Mouse (Mus musculus): ENCODE measurements around the gene Rec114. TPM values are rescaled to one million over a fixed set of nuclear protein-coding genes. Genes with fewer than 3 reads are reported as not detected.

Rec114 gene
- polyA plus RNA-seq (2014; fragmentation: Nextera tagmentation; extraction: Ambion mirVana) = 1.7 and 2.1 TPM in 2 replicates

GRCm38 (mm10) chr9:58743702-58744248, at the start of gene Rec114:
TSS of gene Rec114 (minus strand) at chr9:58743964.
- 80% methylated on average over 3 of the region's 3 CpGs for WGBS
- Histone ChIP-seq H3K36me3 (ENCODE audit: control insufficient read depth, insufficient read depth, low read length) (no peaks in the 10 kb centered on the region), H3K4me1 (ENCODE audit: control insufficient read depth, insufficient read depth, low read length) (no peaks in the 10 kb centered on the region), H3K9ac (ENCODE audit: low read depth, low read length) (no peak within 1 kb of the TSS), H3K4me3 (ENCODE audit: low read length) (no peak within 1 kb of the TSS), H3K27ac (ENCODE audit: low read depth, low read length) (no peak within 1 kb of the TSS), H3K27me3 (ENCODE audit: control insufficient read depth, insufficient read depth, low read length) (no peaks in the 10 kb centered on the region), H3K4me2 (replicated peaks; ENCODE audit: low read depth, low read length) (no peak within 1 kb of the TSS), H3K9me3 (ENCODE audit: control insufficient read depth, low read length) (no peaks in the 10 kb centered on the region)
- ATAC-seq (ENCODE audit: low FRiP score, low TSS enrichment) = no peak

GRCm38 (mm10) chr9:58789476-58789875, 45.7 kb upstream of the Rec114 start:
- H3K9me3 ChIP-seq (ENCODE audit: control insufficient read depth, low read length) = no peaks in the 10 kb centered on the region
- no peak overlapping the region for H3K9ac ChIP-seq (ENCODE audit: low read depth, low read length)
- H3K27me3 ChIP-seq (ENCODE audit: control insufficient read depth, insufficient read depth, low read length) = no peaks in the 10 kb centered on the region
- 87% methylated on average over 3 of the region's 3 CpGs for WGBS
- no peak overlapping the region for H3K27ac ChIP-seq (ENCODE audit: low read depth, low read length)
- ATAC-seq (ENCODE audit: low FRiP score, low TSS enrichment) = no peak
- no peak overlapping the region for H3K4me2 ChIP-seq (replicated peaks; ENCODE audit: low read depth, low read length)
- no peak overlapping the region for H3K4me3 ChIP-seq (ENCODE audit: low read length)
- H3K4me1 ChIP-seq (ENCODE audit: control insufficient read depth, insufficient read depth, low read length) = no peaks in the 10 kb centered on the region
- H3K36me3 ChIP-seq (ENCODE audit: control insufficient read depth, insufficient read depth, low read length) = no peaks in the 10 kb centered on the region

GRCm38 (mm10) chr9:58775363-58775762, 31.6 kb upstream of the Rec114 start:
- WGBS = 17% methylated on average over 2 of the region's 2 CpGs
- ATAC-seq (ENCODE audit: low FRiP score, low TSS enrichment) = no peak

GRCm38 (mm10) chr9:58774761-58775160, 31.0 kb upstream of the Rec114 start:
- WGBS = 60% methylated on average over 3 of the region's 3 CpGs
- H3K27ac ChIP-seq (ENCODE audit: low read depth, low read length) = no peak overlapping the region
- no peak for ATAC-seq (ENCODE audit: low FRiP score, low TSS enrichment)
- H3K4me2 ChIP-seq (replicated peaks; ENCODE audit: low read depth, low read length) = no peak overlapping the region
- H3K4me1 ChIP-seq (ENCODE audit: control insufficient read depth, insufficient read depth, low read length) = no peaks in the 10 kb centered on the region
- no peaks in the 10 kb centered on the region for H3K36me3 ChIP-seq (ENCODE audit: control insufficient read depth, insufficient read depth, low read length)
- H3K4me3 ChIP-seq (ENCODE audit: low read length) = no peak overlapping the region
- H3K27me3 ChIP-seq (ENCODE audit: control insufficient read depth, insufficient read depth, low read length) = no peaks in the 10 kb centered on the region
- H3K9ac ChIP-seq (ENCODE audit: low read depth, low read length) = no peak overlapping the region
- H3K9me3 ChIP-seq (ENCODE audit: control insufficient read depth, low read length) = no peaks in the 10 kb centered on the region

More at GRCm38 (mm10) chr9:58775363-58775762, 31.6 kb upstream of the Rec114 start:
- H3K4me1 ChIP-seq (ENCODE audit: control insufficient read depth, insufficient read depth, low read length) = no peaks in the 10 kb centered on the region
- H3K9ac ChIP-seq (ENCODE audit: low read depth, low read length) = no peak overlapping the region
- no peaks in the 10 kb centered on the region for H3K27me3 ChIP-seq (ENCODE audit: control insufficient read depth, insufficient read depth, low read length)
- H3K27ac ChIP-seq (ENCODE audit: low read depth, low read length) = no peak overlapping the region
- no peaks in the 10 kb centered on the region for H3K36me3 ChIP-seq (ENCODE audit: control insufficient read depth, insufficient read depth, low read length)
- H3K9me3 ChIP-seq (ENCODE audit: control insufficient read depth, low read length) = no peaks in the 10 kb centered on the region
- no peak overlapping the region for H3K4me2 ChIP-seq (replicated peaks; ENCODE audit: low read depth, low read length)
- H3K4me3 ChIP-seq (ENCODE audit: low read length) = no peak overlapping the region

GRCm38 (mm10) chr9:58769943-58770342, 26.2 kb upstream of the Rec114 start:
- ATAC-seq (ENCODE audit: low FRiP score, low TSS enrichment) = no peak
- WGBS = 57% methylated on average over 12 of the region's 12 CpGs
- H3K4me1 ChIP-seq (ENCODE audit: control insufficient read depth, insufficient read depth, low read length) = no peaks in the 10 kb centered on the region
- no peaks in the 10 kb centered on the region for H3K36me3 ChIP-seq (ENCODE audit: control insufficient read depth, insufficient read depth, low read length)
- no peaks in the 10 kb centered on the region for H3K27me3 ChIP-seq (ENCODE audit: control insufficient read depth, insufficient read depth, low read length)
- H3K9ac ChIP-seq (ENCODE audit: low read depth, low read length) = peak overlapping the region; percentile 4; the same call in 1 of the 2 replicates
- 0 out of 2 replicates have a peak, but pooled peaks cover 3% of the 10 kb centered on the region for H3K9me3 ChIP-seq (ENCODE audit: control insufficient read depth, low read length)
- H3K4me2 ChIP-seq (replicated peaks; ENCODE audit: low read depth, low read length) = no peak overlapping the region
- H3K4me3 ChIP-seq (ENCODE audit: low read length) = no peak overlapping the region
- no peak overlapping the region for H3K27ac ChIP-seq (ENCODE audit: low read depth, low read length)

- 78% methylated on average over 16 of the region's 17 CpGs for WGBS
- Histone ChIP-seq H3K36me3 (ENCODE audit: control insufficient read depth, insufficient read depth, low read length) (no peaks in the 10 kb centered on the region), H3K9ac (ENCODE audit: low read depth, low read length) (no peak overlapping the region), H3K4me2 (replicated peaks; ENCODE audit: low read depth, low read length) (no peak overlapping the region), H3K27me3 (ENCODE audit: control insufficient read depth, insufficient read depth, low read length) (no peaks in the 10 kb centered on the region), H3K4me1 (ENCODE audit: control insufficient read depth, insufficient read depth, low read length) (no peaks in the 10 kb centered on the region), H3K9me3 (ENCODE audit: control insufficient read depth, low read length) (0 out of 2 replicates have a peak, but pooled peaks cover 3% of the 10 kb centered on the region), H3K27ac (ENCODE audit: low read depth, low read length) (no peak overlapping the region), H3K4me3 (ENCODE audit: low read length) (no peak overlapping the region)
- ATAC-seq (ENCODE audit: low FRiP score, low TSS enrichment) = peak; percentile 89
Observed at GRCm38 (mm10) chr9:58766959-58767955, 23.5 kb upstream of the Rec114 start.

- no peak for ATAC-seq (ENCODE audit: low FRiP score, low TSS enrichment)
- Histone ChIP-seq H3K9ac (ENCODE audit: low read depth, low read length) (no peak overlapping the region), H3K4me1 (ENCODE audit: control insufficient read depth, insufficient read depth, low read length) (no peaks in the 10 kb centered on the region), H3K36me3 (ENCODE audit: control insufficient read depth, insufficient read depth, low read length) (no peaks in the 10 kb centered on the region), H3K4me3 (ENCODE audit: low read length) (no peak overlapping the region), H3K9me3 (ENCODE audit: control insufficient read depth, low read length) (0 out of 2 replicates have a peak, but pooled peaks cover 3% of the 10 kb centered on the region), H3K27ac (ENCODE audit: low read depth, low read length) (no peak overlapping the region), H3K4me2 (replicated peaks; ENCODE audit: low read depth, low read length) (no peak overlapping the region), H3K27me3 (ENCODE audit: control insufficient read depth, insufficient read depth, low read length) (no peaks in the 10 kb centered on the region)
- WGBS = 92% methylated on average over 5 of the region's 5 CpGs
Observed at GRCm38 (mm10) chr9:58764354-58764753, 20.6 kb upstream of the Rec114 start.

GRCm38 (mm10) chr9:58763114-58763513, 19.4 kb upstream of the Rec114 start:
- Histone ChIP-seq H3K36me3 (ENCODE audit: control insufficient read depth, insufficient read depth, low read length) (no peaks in the 10 kb centered on the region), H3K9ac (ENCODE audit: low read depth, low read length) (no peak overlapping the region), H3K4me1 (ENCODE audit: control insufficient read depth, insufficient read depth, low read length) (no peaks in the 10 kb centered on the region), H3K9me3 (ENCODE audit: control insufficient read depth, low read length) (0 out of 2 replicates have a peak, but pooled peaks cover 3% of the 10 kb centered on the region), H3K4me2 (replicated peaks; ENCODE audit: low read depth, low read length) (no peak overlapping the region), H3K27me3 (ENCODE audit: control insufficient read depth, insufficient read depth, low read length) (no peaks in the 10 kb centered on the region), H3K27ac (ENCODE audit: low read depth, low read length) (no peak overlapping the region), H3K4me3 (ENCODE audit: low read length) (no peak overlapping the region)
- no peak for ATAC-seq (ENCODE audit: low FRiP score, low TSS enrichment)
- WGBS = 83% methylated on average over 4 of the region's 4 CpGs

- Histone ChIP-seq H3K27me3 (ENCODE audit: control insufficient read depth, insufficient read depth, low read length) (no peaks in the 10 kb centered on the region), H3K4me1 (ENCODE audit: control insufficient read depth, insufficient read depth, low read length) (no peaks in the 10 kb centered on the region), H3K9ac (ENCODE audit: low read depth, low read length) (no peak overlapping the region), H3K36me3 (ENCODE audit: control insufficient read depth, insufficient read depth, low read length) (no peaks in the 10 kb centered on the region), H3K4me3 (ENCODE audit: low read length) (no peak overlapping the region), H3K9me3 (ENCODE audit: control insufficient read depth, low read length) (no peaks in the 10 kb centered on the region), H3K4me2 (replicated peaks; ENCODE audit: low read depth, low read length) (no peak overlapping the region), H3K27ac (ENCODE audit: low read depth, low read length) (no peak overlapping the region)
- no peak for ATAC-seq (ENCODE audit: low FRiP score, low TSS enrichment)
- 17% methylated on average over 2 of the region's 2 CpGs for WGBS
Observed at GRCm38 (mm10) chr9:58762086-58762485, 18.3 kb upstream of the Rec114 start.

All from kidney, embryonic 14.5 days (tissue).